Mouse (Mus musculus): ENCODE data around the gene Map4. TPM values are rescaled to one million over a fixed set of nuclear protein-coding genes. Genes with fewer than 3 reads are reported as not detected.
A peak's percentile ranks its signal among the peaks of the same experiment; 100 is the strongest.
"Not testable (repeated sequence)": the region's sequence is repeated elsewhere in the genome, so short reads cannot be mapped to it uniquely, and the experiment has no call there.

Map4 gene
- polyA plus RNA-seq, 1 experiment from 2014 or later = 49.9 TPM

- peaks cover 8% of the 10 kb centered on the region; the same call in 1 of the 2 replicates for H3K4me1 ChIP-seq
- no peak for ATAC-seq (ENCODE audit: borderline replicate concordance, extremely low read depth, low FRiP score, low TSS enrichment)
- H3K27me3 ChIP-seq = no peaks in the 10 kb centered on the region
- peaks cover 47% of the 10 kb centered on the region; the same call in 1 of the 2 replicates for H3K36me3 ChIP-seq
- no peaks in the 10 kb centered on the region for H3K9me3 ChIP-seq
- H3K9ac ChIP-seq = no peak overlapping the region
- WGBS = 4% methylated on average over 1 of the region's 1 CpGs
- no peak overlapping the region for H3K27ac ChIP-seq
- H3K4me3 ChIP-seq = no peak overlapping the region
- H3K4me2 ChIP-seq = no peak overlapping the region
Measured at GRCm38 (mm10) chr9:110071843-110072242, 140.6 kb downstream of the Map4 start.

- H3K9ac ChIP-seq; H3K9me3 ChIP-seq; H3K27me3 ChIP-seq; H3K27ac ChIP-seq; H3K4me3 ChIP-seq; H3K4me1 ChIP-seq; ATAC-seq (ENCODE audit: borderline replicate concordance, extremely low read depth, low FRiP score, low TSS enrichment); H3K4me2 ChIP-seq: not testable (repeated sequence)
- 62% methylated on average over 4 of the region's 7 CpGs for WGBS
- H3K36me3 ChIP-seq = peaks cover 38% of the 10 kb centered on the region
Measured at GRCm38 (mm10) chr9:110076468-110076867, 145.2 kb downstream of the Map4 start.

GRCm38 (mm10) chr9:110081066-110081465, 149.8 kb downstream of the Map4 start:
- Histone ChIP-seq H3K9me3 (no peaks in the 10 kb centered on the region), H3K36me3 (peaks cover 64% of the 10 kb centered on the region), H3K9ac (no peak overlapping the region), H3K27ac (no peak overlapping the region), H3K4me1 (peaks cover 19% of the 10 kb centered on the region), H3K4me2 (no peak overlapping the region), H3K4me3 (no peak overlapping the region), H3K27me3 (no peaks in the 10 kb centered on the region)
- WGBS = 68% methylated on average over 3 of the region's 3 CpGs
- no peak for ATAC-seq (ENCODE audit: borderline replicate concordance, extremely low read depth, low FRiP score, low TSS enrichment)

GRCm38 (mm10) chr9:110084201-110084964, 153.1 kb downstream of the Map4 start:
- Histone ChIP-seq H3K36me3 (peaks cover 89% of the 10 kb centered on the region), H3K4me3 (no peak overlapping the region), H3K9me3 (no peaks in the 10 kb centered on the region), H3K9ac (no peak overlapping the region), H3K4me1 (peaks cover 19% of the 10 kb centered on the region), H3K27ac (peak overlapping the region; percentile 36; the same call in 1 of the 2 replicates), H3K27me3 (no peaks in the 10 kb centered on the region), H3K4me2 (no peak overlapping the region; the same call in 1 of the 2 replicates)
- WGBS = 65% methylated on average over 25 of the region's 25 CpGs
- peak; percentile 90 for ATAC-seq (ENCODE audit: borderline replicate concordance, extremely low read depth, low FRiP score, low TSS enrichment)

GRCm38 (mm10) chr9:110085693-110086092, 154.4 kb downstream of the Map4 start:
- 87% methylated on average over 8 of the region's 8 CpGs for WGBS
- H3K27ac ChIP-seq = no peak overlapping the region
- H3K27me3 ChIP-seq = no peaks in the 10 kb centered on the region
- peaks cover 19% of the 10 kb centered on the region for H3K4me1 ChIP-seq
- H3K9me3 ChIP-seq = no peaks in the 10 kb centered on the region
- H3K9ac ChIP-seq = no peak overlapping the region
- ATAC-seq (ENCODE audit: borderline replicate concordance, extremely low read depth, low FRiP score, low TSS enrichment) = no peak
- H3K4me3 ChIP-seq = no peak overlapping the region
- no peak overlapping the region for H3K4me2 ChIP-seq
- H3K36me3 ChIP-seq = peaks cover 94% of the 10 kb centered on the region

- Histone ChIP-seq H3K27me3 (no peaks in the 10 kb centered on the region), H3K4me3 (no peak overlapping the region), H3K27ac (no peak overlapping the region), H3K9ac (no peak overlapping the region), H3K36me3 (peaks cover 91% of the 10 kb centered on the region), H3K4me1 (no peaks in the 10 kb centered on the region), H3K9me3 (no peaks in the 10 kb centered on the region), H3K4me2 (no peak overlapping the region)
- no peak for ATAC-seq (ENCODE audit: borderline replicate concordance, extremely low read depth, low FRiP score, low TSS enrichment)
- WGBS = 81% methylated on average over 4 of the region's 4 CpGs
Measured at GRCm38 (mm10) chr9:110093303-110093702, 162.0 kb downstream of the Map4 start.

- no peak for ATAC-seq (ENCODE audit: borderline replicate concordance, extremely low read depth, low FRiP score, low TSS enrichment)
- Histone ChIP-seq H3K27ac (no peak overlapping the region), H3K27me3 (no peaks in the 10 kb centered on the region), H3K9ac (no peak overlapping the region), H3K9me3 (no peaks in the 10 kb centered on the region), H3K4me1 (no peaks in the 10 kb centered on the region), H3K4me3 (no peak overlapping the region), H3K4me2 (no peak overlapping the region), H3K36me3 (peaks cover 90% of the 10 kb centered on the region)
- WGBS = 94% methylated on average over 4 of the region's 4 CpGs
Measured at GRCm38 (mm10) chr9:110094761-110095160, 163.5 kb downstream of the Map4 start.

- H3K9me3 ChIP-seq = no peaks in the 10 kb centered on the region
- H3K9ac ChIP-seq = no peak overlapping the region
- peaks cover 60% of the 10 kb centered on the region for H3K36me3 ChIP-seq
- WGBS = 95% methylated on average over 3 of the region's 3 CpGs
- H3K4me1 ChIP-seq = peaks cover 10% of the 10 kb centered on the region
- H3K4me3 ChIP-seq = no peak overlapping the region
- ATAC-seq (ENCODE audit: borderline replicate concordance, extremely low read depth, low FRiP score, low TSS enrichment) = no peak
- no peaks in the 10 kb centered on the region for H3K27me3 ChIP-seq
- H3K27ac ChIP-seq = no peak overlapping the region
- no peak overlapping the region for H3K4me2 ChIP-seq
Measured at GRCm38 (mm10) chr9:110097791-110098190, 166.5 kb downstream of the Map4 start.

- ATAC-seq (ENCODE audit: borderline replicate concordance, extremely low read depth, low FRiP score, low TSS enrichment) = peak; percentile 95
Measured at GRCm38 (mm10) chr9:110100627-110101600, 169.7 kb downstream of the Map4 start.

GRCm38 (mm10) chr9:110116353-110116976, 185.2 kb downstream of the Map4 start:
- peak overlapping the region; percentile 98 for H3K27ac ChIP-seq
- H3K9ac ChIP-seq = peak overlapping the region; percentile 73
- H3K4me2 ChIP-seq = peak overlapping the region; percentile 77
- H3K4me3 ChIP-seq = peak overlapping the region; percentile 78
- H3K4me1 ChIP-seq = peaks cover 9% of the 10 kb centered on the region
- H3K36me3 ChIP-seq = peaks cover 35% of the 10 kb centered on the region; the same call in 1 of the 2 replicates
- H3K9me3 ChIP-seq = no peaks in the 10 kb centered on the region
- H3K27me3 ChIP-seq = no peaks in the 10 kb centered on the region
- WGBS = 6% methylated on average over 10 of the region's 10 CpGs
- no peak for ATAC-seq (ENCODE audit: borderline replicate concordance, extremely low read depth, low FRiP score, low TSS enrichment)

More at GRCm38 (mm10) chr9:110100627-110101600, 169.7 kb downstream of the Map4 start:
- Histone ChIP-seq H3K9ac (peak overlapping the region; percentile 93), H3K36me3 (peaks cover 54% of the 10 kb centered on the region), H3K9me3 (no peaks in the 10 kb centered on the region), H3K4me3 (peak overlapping the region; percentile 94), H3K27me3 (no peaks in the 10 kb centered on the region), H3K27ac (peak overlapping the region; percentile 62), H3K4me2 (peak overlapping the region; percentile 73), H3K4me1 (peaks cover 10% of the 10 kb centered on the region)
- WGBS = 3% methylated on average over 41 of the region's 41 CpGs

- peak; percentile 97 for ATAC-seq (ENCODE audit: borderline replicate concordance, extremely low read depth, low FRiP score, low TSS enrichment)
Measured at GRCm38 (mm10) chr9:110116977-110117778, 185.9 kb downstream of the Map4 start, which contains the start of gene Smarcc1. Smarcc1 (plus strand) TSS chr9:110117708.

More at GRCm38 (mm10) chr9:110116977-110117778, 185.9 kb downstream of the Map4 start, which contains the start of gene Smarcc1:
- Histone ChIP-seq H3K27me3 (no peaks in the 10 kb centered on the region), H3K4me3 (peak within 1 kb of the TSS; percentile 78), H3K27ac (peak within 1 kb of the TSS; percentile 98), H3K4me1 (peaks cover 9% of the 10 kb centered on the region), H3K9me3 (no peaks in the 10 kb centered on the region), H3K36me3 (peaks cover 28% of the 10 kb centered on the region; the same call in 1 of the 2 replicates), H3K9ac (peak within 1 kb of the TSS; percentile 73), H3K4me2 (peak within 1 kb of the TSS; percentile 77)
- under 1% methylated on average over 79 of the region's 79 CpGs for WGBS
